Mouse (Mus musculus) duodenum, adult 2 months (tissue): ENCODE measurements around the gene Fam170b. TPM values are rescaled to one million over a fixed set of nuclear protein-coding genes. Genes with fewer than 3 reads are reported as not detected.

Experiments used
- polyA plus RNA-seq: library from polyadenylated mRNA; depleted of rRNA; stranded (reverse); fragments of >200 nt; gene quantifications from 2 replicates; pipeline ENCODE4 v1.2.3, GENCODE M21; 2012; ENCODE audit warnings: low replicate concordance; rRNA removed

Gene Fam170b
- not detected in 2 replicates for polyA plus RNA-seq

GRCm38 (mm10) chr14:32833847-32834246, at the start of gene Fam170b:
Fam170b (plus strand) TSS chr14:32833962.

GRCm38 (mm10) chr14:32785556-32786130, 48.1 kb upstream of the Fam170b start, which contains the start of gene Tmem273:
Tmem273 (plus strand) TSS chr14:32785963.

GRCm38 (mm10) chr14:32856681-32857328, 23.0 kb downstream of the Fam170b start, which contains the start of gene Vstm4:
Vstm4 (plus strand) TSS chr14:32856756.

Other genes starting within 250 kb of the Fam170b start
- not detected in 2 replicates for gene Prrxl1, start 234.6 kb upstream of the Fam170b start, polyA plus RNA-seq
- gene 3425401B19Rik, start 148.7 kb upstream of the Fam170b start, polyA plus RNA-seq, result 0.05 and 0.11 TPM in 2 replicates
- 0.67 and 2.6 TPM in 2 replicates for gene Tmem273, start 48.0 kb upstream of the Fam170b start, polyA plus RNA-seq
- 1.7 and 1.8 TPM in 2 replicates for gene Vstm4, start 22.8 kb downstream of the Fam170b start, polyA plus RNA-seq
- gene Lrrc18, start 157.4 kb downstream of the Fam170b start, polyA plus RNA-seq, result 0.15 TPM in 1 of 2 replicates, not detected in the other